Mouse (Mus musculus) kidney, postnatal 0 days (tissue): Measurements from ENCODE around the gene Srarp. TPM values are rescaled to one million over a fixed set of nuclear protein-coding genes. Genes with fewer than 3 reads are reported as not detected.

ENCODE experiments used
- ATAC-seq: fragments of 200-750 bp; cut with Nextera tagmentation; replicated peaks from 2 replicates; pipeline ENCODE4 v1.8.0; 2017; ENCODE audit warnings: low read depth, moderate number of reproducible peaks, moderate TSS enrichment, moderate library complexity; ENCODE audit not compliant: low FRiP score
- DNase-seq: peaks from one replicate; pipeline ENCODE4 v3.0.0-alpha.2; 2016; ENCODE audit warnings: low spot score
- H3K27ac ChIP-seq: fragments of 300-500 bp; sonication (generic); 2 replicates; pipeline ENCODE4 v1.5.1; 2014; ENCODE audit warnings: mild to moderate bottlenecking
- H3K27me3 ChIP-seq: fragments of 300-500 bp; sonication (generic); 2 replicates; pipeline ENCODE4 v1.6.1; 2014; ENCODE audit warnings: low read length, mixed read lengths; ENCODE audit not compliant: insufficient read depth
- H3K36me3 ChIP-seq: fragments of 300-500 bp; sonication (generic); 2 replicates; pipeline ENCODE4 v1.6.1; 2014; ENCODE audit warnings: low read length, mixed read lengths; ENCODE audit not compliant: insufficient read depth
- H3K4me1 ChIP-seq: fragments of 300-500 bp; sonication (generic); replicated peaks from 2 replicates; pipeline ENCODE4 v1.6.1; 2014; ENCODE audit warnings: antibody characterized with exemption, low read length, mixed read lengths; ENCODE audit not compliant: insufficient read depth
- H3K4me2 ChIP-seq: fragments of 300-500 bp; sonication (generic); 2 replicates; pipeline ENCODE4 v1.6.1; 2014; ENCODE audit warnings: mild to moderate bottlenecking, low read length, moderate library complexity, mixed read lengths
- H3K4me3 ChIP-seq: fragments of 300-500 bp; sonication (generic); replicated peaks from 2 replicates; pipeline ENCODE4 v1.5.1; 2014; ENCODE audit warnings: low read depth, low read length
- H3K9ac ChIP-seq: fragments of 300-500 bp; sonication (generic); 2 replicates; pipeline ENCODE4 v1.6.1; 2014; ENCODE audit warnings: low read depth, low read length
- H3K9me3 ChIP-seq: fragments of 300-500 bp; sonication (generic); replicated peaks from 2 replicates; pipeline ENCODE4 v1.6.1; 2016; ENCODE audit warnings: low read length, inconsistent platforms, mixed read lengths
- CTCF ChIP-seq: IDR thresholded peaks from 2 replicates; pipeline ENCODE4 v1.5.1; 2016; ENCODE audit warnings: antibody characterized with exemption, low read depth, mild to moderate bottlenecking, moderate library complexity
- WGBS: fragments of 180-500 bp; shearing (Covaris S2); extraction: QIAGEN DNeasy Blood & Tissue Kit; methylation state at CpG from one replicate; pipeline ENCODE4 v1.1.7; 2014; 5-methylcytosine and 5-hydroxymethylcytosine counted together
- polyA plus RNA-seq: library from polyadenylated mRNA; unstranded; fragments of >200 nt; fragmentation: Nextera tagmentation; extraction: Ambion mirVana; gene quantifications from 2 replicates; pipeline ENCODE4 v1.2.1, GENCODE M21; 2015

The Srarp gene
- polyA plus RNA-seq, 1 experiment from 2014 or later = 0.47 TPM

GRCm38 (mm10) chr4:141429847-141430246 is 6.1 kb downstream of the Srarp start:
- ATAC-seq = no peak
- WGBS = 47% methylated on average over 9 of the region's 9 CpGs
- peak; percentile 67 for DNase-seq
- Histone ChIP-seq H3K9ac (no peak overlapping the region), H3K4me3 (no peak overlapping the region), H3K27ac (no peak overlapping the region), H3K9me3 (no peaks in the 10 kb centered on the region), H3K36me3 (no peaks in the 10 kb centered on the region), H3K4me1 (peaks cover 20% of the 10 kb centered on the region; the same call in 1 of the 2 replicates), H3K27me3 (no peaks in the 10 kb centered on the region), H3K4me2 (no peak overlapping the region)
- peak; percentile 77 for TF ChIP-seq CTCF

GRCm38 (mm10) chr4:141429381-141429780 is 6.5 kb downstream of the Srarp start:
- Histone ChIP-seq H3K27me3 (no peaks in the 10 kb centered on the region), H3K27ac (no peak overlapping the region), H3K4me2 (no peak overlapping the region), H3K9ac (no peak overlapping the region), H3K4me3 (no peak overlapping the region), H3K36me3 (no peaks in the 10 kb centered on the region), H3K4me1 (peaks cover 20% of the 10 kb centered on the region; the same call in 1 of the 2 replicates), H3K9me3 (no peaks in the 10 kb centered on the region)
- DNase-seq (no peak), ATAC-seq (no peak)
- WGBS = 83% methylated on average over 6 of the region's 6 CpGs
- TF ChIP-seq CTCF = no peak

- ATAC-seq (no peak), DNase-seq (no peak)
- Histone ChIP-seq H3K27ac (no peak overlapping the region), H3K4me2 (no peak overlapping the region), H3K9me3 (no peaks in the 10 kb centered on the region), H3K27me3 (no peaks in the 10 kb centered on the region), H3K36me3 (no peaks in the 10 kb centered on the region), H3K4me1 (peaks cover 20% of the 10 kb centered on the region; the same call in 1 of the 2 replicates), H3K4me3 (no peak overlapping the region), H3K9ac (no peak overlapping the region)
- WGBS = 91% methylated on average over 13 of the region's 13 CpGs
- TF ChIP-seq CTCF = no peak
Measured at GRCm38 (mm10) chr4:141427921-141428320, 8.0 kb downstream of the Srarp start.

- Histone ChIP-seq H3K4me1 (peaks cover 20% of the 10 kb centered on the region; the same call in 1 of the 2 replicates), H3K36me3 (no peaks in the 10 kb centered on the region), H3K9me3 (no peaks in the 10 kb centered on the region), H3K27me3 (no peaks in the 10 kb centered on the region), H3K27ac (peak overlapping the region; percentile 79), H3K4me3 (no peak overlapping the region), H3K9ac (no peak overlapping the region), H3K4me2 (no peak overlapping the region)
- no peak for TF ChIP-seq CTCF
- DNase-seq (no peak), ATAC-seq (no peak)
- 71% methylated on average over 10 of the region's 10 CpGs for WGBS
Measured at GRCm38 (mm10) chr4:141426796-141427745, 8.8 kb downstream of the Srarp start.

GRCm38 (mm10) chr4:141425484-141426479 is 10.1 kb downstream of the Srarp start:
- Histone ChIP-seq H3K4me3 (peak overlapping the region; percentile 34), H3K4me1 (peaks cover 28% of the 10 kb centered on the region), H3K27me3 (no peaks in the 10 kb centered on the region), H3K9ac (peak overlapping the region; percentile 55), H3K27ac (peak overlapping the region; percentile 79), H3K4me2 (peak overlapping the region; percentile 82), H3K9me3 (no peaks in the 10 kb centered on the region), H3K36me3 (no peaks in the 10 kb centered on the region)
- peak; percentile 48 for DNase-seq
- 4% methylated on average over 35 of the region's 36 CpGs for WGBS
- TF ChIP-seq CTCF = no peak
- peak; percentile 85 for ATAC-seq
